Mouse (Mus musculus): ENCODE data around the gene Cfap46.

- TF ChIP-seq CTCF (IDR thresholded peaks at IDR 0.05; ENCODE audit: extremely low read depth, insufficient read length, insufficient replicate concordance, low read depth, low read length) (no peak), POLR2A (IDR thresholded peaks at IDR 0.05; ENCODE audit: low read depth, low read length) (no peak)
Observed at GRCm38 (mm10) chr7:139633393-139633792, 50.2 kb downstream of the Cfap46 start.
